Mouse (Mus musculus) layer of hippocampus, adult 11-12 months (tissue): ENCODE results near the gene Ctnnbl1.

Source experiments
- DNase-seq: peaks from one replicate; pipeline ENCODE4 v3.0.0; 2022; ENCODE audit warnings: low spot score

The Ctnnbl1 gene

GRCm38 (mm10) chr2:157793851-157794332 is 56.7 kb downstream of the Ctnnbl1 start:
- DNase-seq: no peak

- no peak for DNase-seq
These were observed 58.6 kb downstream of the Ctnnbl1 start for GRCm38 (mm10) chr2:157795627-157796423.

GRCm38 (mm10) chr2:157799533-157799932 is 62.3 kb downstream of the Ctnnbl1 start:
- no peak for DNase-seq

GRCm38 (mm10) chr2:157800288-157800687 is 63.1 kb downstream of the Ctnnbl1 start:
- DNase-seq: no peak

- DNase-seq: no peak
These were observed 63.7 kb downstream of the Ctnnbl1 start for GRCm38 (mm10) chr2:157800746-157801501.

- DNase-seq: no peak
These were observed 64.5 kb downstream of the Ctnnbl1 start for GRCm38 (mm10) chr2:157801505-157802357.

GRCm38 (mm10) chr2:157802666-157803065 is 65.5 kb downstream of the Ctnnbl1 start:
- no peak for DNase-seq

- no peak for DNase-seq
These were observed 67.2 kb downstream of the Ctnnbl1 start for GRCm38 (mm10) chr2:157804388-157804787.

GRCm38 (mm10) chr2:157805091-157805490 is 67.9 kb downstream of the Ctnnbl1 start:
- DNase-seq: no peak

- no peak for DNase-seq
These were observed 69.9 kb downstream of the Ctnnbl1 start for GRCm38 (mm10) chr2:157807076-157807475.

GRCm38 (mm10) chr2:157807621-157808367 is 70.6 kb downstream of the Ctnnbl1 start:
- DNase-seq: peak; percentile 37

- no peak for DNase-seq
These were observed 71.2 kb downstream of the Ctnnbl1 start for GRCm38 (mm10) chr2:157808368-157808923.

GRCm38 (mm10) chr2:157809341-157809740 is 72.1 kb downstream of the Ctnnbl1 start:
- no peak for DNase-seq

GRCm38 (mm10) chr2:157810749-157811148 is 73.5 kb downstream of the Ctnnbl1 start:
- DNase-seq: no peak

GRCm38 (mm10) chr2:157813121-157813520 is 75.9 kb downstream of the Ctnnbl1 start:
- DNase-seq: no peak

- DNase-seq: no peak
These were observed 77.1 kb downstream of the Ctnnbl1 start for GRCm38 (mm10) chr2:157814116-157814964.

GRCm38 (mm10) chr2:157814965-157815283 is 77.7 kb downstream of the Ctnnbl1 start:
- no peak for DNase-seq

- no peak for DNase-seq
These were observed 80.5 kb downstream of the Ctnnbl1 start for GRCm38 (mm10) chr2:157817672-157818071.

- no peak for DNase-seq
These were observed 81.5 kb downstream of the Ctnnbl1 start for GRCm38 (mm10) chr2:157818576-157819320.

- DNase-seq: no peak
These were observed 82.2 kb downstream of the Ctnnbl1 start for GRCm38 (mm10) chr2:157819401-157819800.
